Mouse (Mus musculus) E14TG2a.4 (cell line): ENCODE results near the gene Sart3.

Experiments used
- CTCF ChIP-seq: conservative IDR thresholded peaks from 2 replicates; pipeline ENCODE4 v1.5.1; 2014; ENCODE audit warnings: low read length
- NANOG ChIP-seq: IDR thresholded peaks from 2 replicates; pipeline ENCODE4 v1.6.1; 2014; ENCODE audit warnings: borderline replicate concordance, low read length, mixed read lengths

DNA sequence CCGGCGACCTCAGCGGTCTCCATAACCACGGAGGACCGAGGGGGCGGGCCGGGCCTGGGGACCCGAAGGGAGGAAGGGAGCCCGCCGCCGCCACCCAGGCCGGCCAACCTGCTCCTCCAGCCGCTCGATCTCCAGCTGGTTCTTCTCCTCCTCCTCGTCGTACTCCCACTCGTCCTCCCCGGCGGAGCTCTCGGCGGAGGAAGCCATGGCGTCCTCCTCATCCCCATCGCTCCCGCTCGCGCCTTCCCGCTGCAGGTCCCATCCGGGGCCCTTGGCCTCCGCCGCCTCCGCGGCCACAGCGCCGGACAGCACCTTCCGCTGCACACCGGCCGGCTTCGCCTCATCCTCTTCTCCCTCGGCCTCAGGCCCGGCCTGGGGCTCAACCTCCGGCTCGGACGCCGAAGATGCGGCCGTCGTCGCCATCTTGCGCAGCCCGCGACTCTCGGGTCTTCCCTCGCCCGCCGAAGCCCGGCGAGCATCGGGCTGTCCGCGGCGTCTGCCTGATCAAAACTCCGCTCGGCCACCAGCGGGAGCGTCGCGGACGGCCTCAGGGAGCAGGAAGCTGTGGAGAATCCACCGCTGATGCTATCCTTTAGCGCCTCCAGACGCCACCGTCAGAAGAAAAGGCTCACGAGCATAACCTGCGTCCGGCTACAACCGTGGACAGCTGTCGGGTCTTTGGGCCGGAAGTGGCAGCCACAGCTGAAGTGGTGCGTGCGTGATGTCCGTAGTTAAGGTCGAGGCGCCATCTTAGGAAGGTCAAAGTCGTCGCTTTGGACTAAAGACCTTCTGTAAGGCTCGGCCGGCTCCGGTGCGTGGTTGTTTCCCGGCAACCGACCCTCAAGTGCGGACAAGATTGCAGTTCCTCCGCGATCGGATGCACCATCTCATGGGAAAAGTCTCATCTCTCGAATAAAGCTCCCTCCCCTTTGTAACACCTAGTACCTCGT, 822 bp downstream of the Sart3 start:
- no peak for TF ChIP-seq CTCF
- no peak for TF ChIP-seq NANOG
